Mouse (Mus musculus) kidney, embryonic 16.5 days (tissue): ENCODE results near the gene Thoc7. TPM values are rescaled to one million over a fixed set of nuclear protein-coding genes. Genes with fewer than 3 reads are reported as not detected.

Experiments used
- ATAC-seq: fragments of 200-750 bp; cut with Nextera tagmentation; 2 replicates; pipeline ENCODE4 v1.8.0; 2017; ENCODE audit warnings: moderate TSS enrichment; ENCODE audit not compliant: low FRiP score, low TSS enrichment
- H3K27ac ChIP-seq: fragments of 300-500 bp; sonication (generic); 2 replicates; pipeline ENCODE4 v1.5.1; 2014; ENCODE audit warnings: low read length
- H3K27me3 ChIP-seq: fragments of 300-500 bp; sonication (generic); 2 replicates; pipeline ENCODE4 v1.6.1; 2014; ENCODE audit warnings: low read length, control low read depth, mixed read lengths; ENCODE audit not compliant: insufficient read depth
- H3K36me3 ChIP-seq: fragments of 300-500 bp; sonication (generic); 2 replicates; pipeline ENCODE4 v1.6.1; 2014; ENCODE audit warnings: low read length, control low read depth, mixed read lengths; ENCODE audit not compliant: insufficient read depth
- H3K4me1 ChIP-seq: fragments of 300-500 bp; sonication (generic); 2 replicates; pipeline ENCODE4 v1.6.1; 2014; ENCODE audit warnings: low read length, control low read depth, mixed read lengths; ENCODE audit not compliant: insufficient read depth
- H3K4me2 ChIP-seq: fragments of 300-500 bp; sonication (generic); replicated peaks from 2 replicates; pipeline ENCODE4 v1.6.1; 2014; ENCODE audit warnings: low read depth, low read length
- H3K4me3 ChIP-seq: fragments of 300-500 bp; sonication (generic); 2 replicates; pipeline ENCODE4 v1.5.1; 2014; ENCODE audit warnings: mild to moderate bottlenecking, low read length
- H3K9ac ChIP-seq: fragments of 300-500 bp; sonication (generic); replicated peaks from 2 replicates; pipeline ENCODE4 v1.6.1; 2014; ENCODE audit warnings: low read length
- H3K9me3 ChIP-seq: fragments of 300-500 bp; sonication (generic); 2 replicates; pipeline ENCODE4 v1.6.1; 2016; ENCODE audit warnings: low read length, control low read depth
- WGBS: fragments of 180-500 bp; shearing (Covaris S2); extraction: QIAGEN DNeasy Blood & Tissue Kit; methylation state at CpG from one replicate; pipeline ENCODE4 v1.1.7; 2014; 5-methylcytosine and 5-hydroxymethylcytosine counted together
- polyA plus RNA-seq: library from polyadenylated mRNA; unstranded; fragments of >200 nt; fragmentation: Nextera tagmentation; extraction: Ambion mirVana; gene quantifications from 2 replicates; pipeline ENCODE4 v1.2.1, GENCODE M21; 2015

Thoc7 gene
- polyA plus RNA-seq, 1 experiment from 2014 or later, result 155 TPM

DNA sequence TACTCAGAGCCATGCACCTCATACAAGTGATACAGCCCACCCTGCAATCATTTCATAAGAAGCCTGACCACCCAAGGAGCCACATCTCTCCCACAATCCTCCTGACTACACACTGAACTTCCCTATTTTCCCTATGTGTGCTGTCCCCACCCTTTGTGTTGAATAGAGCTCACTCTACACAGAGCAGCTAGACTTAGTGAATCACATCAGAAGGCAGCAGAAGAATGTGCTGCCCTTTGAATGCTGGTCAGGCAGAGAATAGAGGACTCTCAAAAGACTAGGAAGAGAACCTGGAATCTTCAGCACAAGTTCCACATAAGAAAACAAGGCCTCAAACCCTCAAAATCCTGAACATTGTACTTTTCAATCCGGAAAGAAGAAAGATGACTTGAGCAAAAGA lies 55.2 kb downstream of the Thoc7 start:
- ATAC-seq, result no peak

DNA sequence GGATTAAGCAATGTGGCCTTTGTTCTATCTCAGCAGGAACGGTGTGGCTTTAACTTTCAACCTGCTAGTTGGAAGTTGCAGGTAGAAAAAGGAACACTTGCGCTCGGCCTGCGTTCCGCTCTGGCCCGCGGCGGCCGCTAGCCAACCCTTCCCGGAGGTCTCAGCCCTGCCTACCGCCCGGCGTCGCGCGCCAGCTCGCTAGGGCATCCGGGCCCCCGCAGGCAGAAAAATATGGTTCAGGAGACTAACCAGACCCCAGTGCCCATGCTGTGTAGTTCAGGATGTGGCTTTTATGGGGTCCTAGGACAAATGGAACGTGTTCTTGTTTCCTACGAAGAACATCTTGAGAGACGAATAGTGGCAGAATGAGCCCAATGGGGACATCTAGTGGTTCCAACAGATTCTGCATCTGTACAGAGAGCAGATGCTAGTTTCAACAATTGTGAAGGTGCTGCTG lies 60.0 kb downstream of the Thoc7 start:
- under 1% methylated on average over 22 of the region's 22 CpGs for WGBS
- Histone ChIP-seq H3K36me3 (no peaks in the 10 kb centered on the region), H3K27ac (no peak overlapping the region), H3K4me1 (no peaks in the 10 kb centered on the region), H3K4me2 (peak overlapping the region; percentile 86), H3K27me3 (no peaks in the 10 kb centered on the region), H3K4me3 (peak overlapping the region; percentile 56), H3K9me3 (no peaks in the 10 kb centered on the region), H3K9ac (peak overlapping the region; percentile 70)
- peak; percentile 84; the same call in 1 of the 2 replicates for ATAC-seq

More for the DNA sequence above, 55.2 kb downstream of the Thoc7 start:
- Histone ChIP-seq H3K27ac (no peak overlapping the region), H3K9me3 (no peaks in the 10 kb centered on the region), H3K4me2 (no peak overlapping the region), H3K4me3 (no peak overlapping the region), H3K36me3 (no peaks in the 10 kb centered on the region), H3K9ac (no peak overlapping the region), H3K4me1 (no peaks in the 10 kb centered on the region), H3K27me3 (no peaks in the 10 kb centered on the region)
- 77% methylated on average over 1 of the region's 1 CpGs for WGBS

Other genes starting within 250 kb of the Thoc7 start
- gene Gm281, start 47.4 kb downstream of the Thoc7 start, polyA plus RNA-seq, result not detected in 2 replicates
- gene Atxn7, start 412 bp downstream of the Thoc7 start, polyA plus RNA-seq, result 3.4 and 4.4 TPM in 2 replicates
- 240 and 248 TPM in 2 replicates for gene Psmd6, start 159.1 kb upstream of the Thoc7 start, polyA plus RNA-seq
- not detected in 2 replicates for gene Olfr720, start 225.0 kb upstream of the Thoc7 start, polyA plus RNA-seq